Mouse (Mus musculus): ENCODE measurements at regions not wholly inside any gene's neighbourhood (a gene's known extent, or its start where the extent isn't known, plus 50 kb on each side); places are given as distances from the start of the nearest gene placed in this dataset.

DNA sequence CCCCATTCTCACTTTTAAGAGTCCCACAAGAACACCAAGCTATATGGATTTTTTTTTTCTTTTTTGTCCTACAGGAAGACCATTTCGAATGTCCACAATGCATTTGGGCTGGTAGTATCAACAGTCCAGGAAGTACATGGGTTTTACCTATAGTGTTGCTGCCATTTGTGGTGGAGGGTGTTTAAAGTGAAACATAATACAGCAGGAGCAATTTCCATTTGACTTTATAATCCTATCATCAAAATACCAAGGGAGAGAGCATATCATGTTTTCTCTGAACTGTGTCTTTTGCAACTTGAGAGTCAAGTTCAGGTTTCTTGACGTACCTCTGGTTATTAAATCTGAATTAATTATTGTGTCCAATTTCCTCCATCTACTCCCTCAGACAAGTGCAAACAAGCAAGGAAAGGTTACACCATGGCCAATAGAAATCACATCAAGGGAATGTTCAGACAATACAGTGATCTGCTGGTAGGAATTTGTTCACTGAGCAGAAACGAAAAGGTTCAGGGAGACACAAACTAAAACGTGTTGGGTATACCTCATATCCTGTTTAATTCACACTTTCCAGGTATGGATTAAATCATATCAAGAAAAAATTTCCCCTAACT is 172.5 kb downstream of the 1700064H15Rik start:
- TF ChIP-seq POLR2A (IDR thresholded peaks at IDR 0.05; ENCODE audit: borderline replicate concordance, insufficient read depth, low read length) = no peak
- no peak for TF ChIP-seq CTCF (IDR thresholded peaks at IDR 0.05; ENCODE audit: borderline replicate concordance, insufficient read depth, low read depth, low read length)
